Mouse (Mus musculus) heart, adult 2 months (tissue): ENCODE measurements around the gene Dscaml1. TPM values are rescaled to one million over a fixed set of nuclear protein-coding genes. Genes with fewer than 3 reads are reported as not detected.

ENCODE experiments used
- DNase-seq, 2 experiments: peaks; one replicate each; pipeline ENCODE4 v3.0.0; 2021
- H3K27ac ChIP-seq: fragments of 200-600 bp; 2 replicates; pipeline ENCODE4 v1.8.1; 2022
- H3K27me3 ChIP-seq: fragments of 200-500 bp; 2 replicates; pipeline ENCODE4 v1.6.1; 2012; ENCODE audit warnings: mild to moderate bottlenecking, low read length, inconsistent platforms, mixed read lengths; ENCODE audit not compliant: control insufficient read depth, insufficient read depth
- H3K36me3 ChIP-seq: fragments of 200-500 bp; 2 replicates; pipeline ENCODE4 v1.6.1; 2012; ENCODE audit warnings: low read length, inconsistent platforms; ENCODE audit not compliant: control insufficient read depth, insufficient read depth
- H3K4me1 ChIP-seq: fragments of 200-500 bp; 2 replicates; pipeline ENCODE4 v1.6.1; 2011; ENCODE audit warnings: low read length; ENCODE audit not compliant: control insufficient read depth, insufficient read depth
- H3K4me3 ChIP-seq: fragments of 200-600 bp; 2 replicates; pipeline ENCODE4 v1.8.1; 2022
- H3K79me2 ChIP-seq: fragments of 200-500 bp; replicated peaks from 2 replicates; pipeline ENCODE4 v1.6.1; 2012; ENCODE audit warnings: mild to moderate bottlenecking, inconsistent platforms, low read length, moderate library complexity, mixed read lengths; ENCODE audit not compliant: control insufficient read depth, insufficient read depth
- H3K9ac ChIP-seq: fragments of 200-500 bp; 2 replicates; pipeline ENCODE4 v1.6.1; 2012; ENCODE audit warnings: low read depth, mild to moderate bottlenecking, control low read depth, inconsistent platforms, low read length, mixed read lengths
- CTCF ChIP-seq: fragments of 200-600 bp; IDR thresholded peaks from 2 replicates; pipeline ENCODE4 v1.8.1; 2022; ENCODE audit warnings: antibody characterized with exemption, mild to moderate bottlenecking, moderate library complexity
- EP300 ChIP-seq: fragments of 200-500 bp; IDR thresholded peaks from 2 replicates; pipeline ENCODE4 v1.6.1; 2011; ENCODE audit warnings: low read depth, low read length, control low read depth; ENCODE audit not compliant: insufficient read depth
- POLR2A ChIP-seq: fragments of 200-500 bp; IDR thresholded peaks from 2 replicates; pipeline ENCODE4 v1.6.1; 2011; ENCODE audit warnings: mild to moderate bottlenecking, low read depth, low read length, control low read depth; ENCODE audit not compliant: insufficient read depth
- WGBS: fragments of 180-500 bp; shearing (Covaris S2); methylation state at CpG from one replicate; pipeline ENCODE4 v1.1.7; 2018; 5-methylcytosine and 5-hydroxymethylcytosine counted together
- intact Hi-C: fragments of 180-260 bp; cut with DNase I; formaldehyde crosslinking; loops from one replicate; pipeline ENCODE4 v1.15.1; 2025
- polyA plus RNA-seq: library from polyadenylated mRNA; depleted of rRNA; stranded (reverse); fragments of >200 nt; gene quantifications from 2 replicates; pipeline ENCODE4 v1.2.3, GENCODE M21; 2012; rRNA removed
- total RNA-seq, 2 experiments: library from RNA; stranded (reverse); gene quantifications; 2 replicates each; pipeline ENCODE4 v1.2.3; 2021

Gene Dscaml1
- total and polyA plus RNA-seq, 3 experiments = 0.14 TPM; not detected in 2

GRCm38 (mm10) chr9:45792235-45792634, 365.8 kb downstream of the Dscaml1 start:
- no peak for TF ChIP-seq POLR2A
- no peak for TF ChIP-seq CTCF
- no peak for TF ChIP-seq EP300
- H3K4me1 ChIP-seq = no peaks in the 10 kb centered on the region; the same call in 1 of the 2 replicates
- H3K27ac ChIP-seq = no peak overlapping the region
- DNase-seq = no peak
- H3K4me3 ChIP-seq = no peak overlapping the region
- H3K79me2 ChIP-seq = no peaks in the 10 kb centered on the region
- intact Hi-C loops = no loop called here
- H3K36me3 ChIP-seq = no peaks in the 10 kb centered on the region
- no peak overlapping the region for H3K9ac ChIP-seq
- WGBS = 100% methylated on average over 1 of the region's 1 CpGs
- H3K27me3 ChIP-seq = no peaks in the 10 kb centered on the region

GRCm38 (mm10) chr9:45793697-45794096, 367.3 kb downstream of the Dscaml1 start:
- TF ChIP-seq POLR2A (no peak), EP300 (no peak), CTCF (no peak)
- intact Hi-C loops = no loop called here
- Histone ChIP-seq H3K4me1 (no peaks in the 10 kb centered on the region; the same call in 1 of the 2 replicates), H3K27ac (no peak overlapping the region), H3K79me2 (no peaks in the 10 kb centered on the region), H3K9ac (no peak overlapping the region), H3K27me3 (no peaks in the 10 kb centered on the region), H3K36me3 (no peaks in the 10 kb centered on the region), H3K4me3 (no peak overlapping the region)
- no peak for DNase-seq
- 86% methylated on average over 6 of the region's 6 CpGs for WGBS

GRCm38 (mm10) chr9:45795722-45796121, 369.3 kb downstream of the Dscaml1 start:
- no peak overlapping the region for H3K9ac ChIP-seq
- 61% methylated on average over 5 of the region's 5 CpGs for WGBS
- no peak overlapping the region for H3K27ac ChIP-seq
- no peaks in the 10 kb centered on the region for H3K36me3 ChIP-seq
- H3K27me3 ChIP-seq = no peaks in the 10 kb centered on the region
- no peak overlapping the region for H3K4me3 ChIP-seq
- H3K79me2 ChIP-seq = no peaks in the 10 kb centered on the region
- intact Hi-C loops = no loop called here
- no peaks in the 10 kb centered on the region; the same call in 1 of the 2 replicates for H3K4me1 ChIP-seq
- peak; percentile 29 to 43 for DNase-seq
- TF ChIP-seq CTCF = no peak

DNA sequence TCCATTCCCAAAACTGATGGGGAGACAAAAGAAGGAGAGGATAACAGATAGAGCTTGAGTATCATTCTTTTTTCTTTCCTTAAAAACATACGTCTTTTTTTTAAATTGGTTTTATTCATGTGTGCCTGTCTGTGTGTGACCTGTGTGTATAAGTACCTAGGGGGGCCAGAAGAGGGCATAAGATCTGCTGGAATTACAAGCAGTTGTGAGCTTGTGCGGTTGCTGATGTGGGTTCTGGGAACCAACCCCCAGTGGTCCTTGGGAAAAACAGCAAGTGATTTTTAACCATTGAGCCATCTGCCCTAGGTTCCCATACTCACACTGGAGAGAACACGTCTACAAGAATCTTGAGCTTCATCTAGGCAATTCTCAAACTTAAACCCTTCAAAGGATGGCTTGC, 370.8 kb downstream of the Dscaml1 start:
- intact Hi-C loops = no loop called here
- 90% methylated on average over 3 of the region's 3 CpGs for WGBS
- TF ChIP-seq POLR2A (no peak), CTCF (0 out of 2 replicates have a peak, but pooled peaks have one; percentile 3)
- no peak overlapping the region for H3K27ac ChIP-seq
- H3K9ac ChIP-seq = no peak overlapping the region
- no peaks in the 10 kb centered on the region for H3K79me2 ChIP-seq
- no peak overlapping the region for H3K4me3 ChIP-seq
- no peaks in the 10 kb centered on the region; the same call in 1 of the 2 replicates for H3K4me1 ChIP-seq
- DNase-seq = no peak
- no peaks in the 10 kb centered on the region for H3K36me3 ChIP-seq
- no peaks in the 10 kb centered on the region for H3K27me3 ChIP-seq

GRCm38 (mm10) chr9:45798467-45799164, 372.2 kb downstream of the Dscaml1 start:
- no peaks in the 10 kb centered on the region; the same call in 1 of the 2 replicates for H3K4me1 ChIP-seq
- no peaks in the 10 kb centered on the region for H3K79me2 ChIP-seq
- no peak overlapping the region for H3K27ac ChIP-seq
- 28% methylated on average over 13 of the region's 13 CpGs for WGBS
- intact Hi-C loops = no loop called here
- no peak overlapping the region for H3K4me3 ChIP-seq
- no peaks in the 10 kb centered on the region for H3K36me3 ChIP-seq
- DNase-seq = peak in 1 of 2 experiments; percentile 15
- no peaks in the 10 kb centered on the region for H3K27me3 ChIP-seq
- no peak overlapping the region for H3K9ac ChIP-seq
- TF ChIP-seq CTCF (peak; percentile 24), POLR2A (no peak)

DNA sequence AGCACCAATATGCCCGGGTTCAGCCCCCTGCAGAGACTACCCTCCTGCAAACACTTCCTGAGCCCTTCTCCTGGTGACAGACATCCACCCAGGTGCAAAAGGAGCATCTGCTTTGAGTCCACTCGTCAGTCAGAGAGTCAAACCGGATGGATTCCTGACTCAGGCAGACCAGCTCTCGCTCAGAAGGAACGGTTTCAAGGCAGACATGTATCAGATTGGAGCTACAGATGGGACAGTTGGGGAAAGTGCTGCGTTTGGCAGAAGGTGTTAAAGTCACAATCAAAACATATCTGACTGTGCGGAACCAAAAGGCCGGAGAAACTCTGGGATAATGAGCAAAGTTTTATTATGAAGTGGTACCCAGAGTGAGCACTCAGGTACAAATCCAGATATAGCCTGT, 373.0 kb downstream of the Dscaml1 start:
- Histone ChIP-seq H3K4me1 (no peaks in the 10 kb centered on the region; the same call in 1 of the 2 replicates), H3K27ac (no peak overlapping the region), H3K4me3 (no peak overlapping the region), H3K27me3 (no peaks in the 10 kb centered on the region), H3K79me2 (no peaks in the 10 kb centered on the region), H3K9ac (no peak overlapping the region), H3K36me3 (no peaks in the 10 kb centered on the region)
- intact Hi-C loops = no loop called here
- TF ChIP-seq EP300 (no peak), POLR2A (no peak), CTCF (no peak)
- no peak for DNase-seq
- 89% methylated on average over 8 of the region's 8 CpGs for WGBS

Other genes with a start within 250 kb of the Dscaml1 start
- not detected for gene BC049352, start 244.6 kb upstream of the Dscaml1 start, total RNA-seq
- gene BC049352, start 244.6 kb upstream of the Dscaml1 start, polyA plus RNA-seq = 0.09 and 0.23 TPM in 2 replicates
- not detected for gene Tmprss4, start 222.5 kb upstream of the Dscaml1 start, total RNA-seq
- 0.82 TPM in 1 of 2 replicates, not detected in the other for gene Tmprss4, start 222.5 kb upstream of the Dscaml1 start, polyA plus RNA-seq
- 1 to 10 TPM; 1.7 to 1.8 TPM for gene Il10ra, start 157.5 kb upstream of the Dscaml1 start, total RNA-seq
- 3.6 and 3.7 TPM in 2 replicates for gene Il10ra, start 157.5 kb upstream of the Dscaml1 start, polyA plus RNA-seq
- gene Tmprss13, start 107.5 kb upstream of the Dscaml1 start, total RNA-seq = 1 to 10 TPM; 5.4 to 6.9 TPM
- 0.94 and 6.9 TPM in 2 replicates for gene Tmprss13, start 107.5 kb upstream of the Dscaml1 start, polyA plus RNA-seq
- gene Fxyd6, start 56.4 kb upstream of the Dscaml1 start, total RNA-seq = 10 to 100 TPM; 13.8 to 14.2 TPM
- gene Fxyd6, start 56.4 kb upstream of the Dscaml1 start, polyA plus RNA-seq = 40.8 and 51.2 TPM in 2 replicates
- gene Fxyd2, start 27.0 kb upstream of the Dscaml1 start, total RNA-seq = 1 to 10 TPM; 2.8 to 3.3 TPM
- 4.2 and 9.7 TPM in 2 replicates for gene Fxyd2, start 27.0 kb upstream of the Dscaml1 start, polyA plus RNA-seq